Mouse (Mus musculus) hindbrain, embryonic 15.5 days (tissue): ENCODE data around the gene Slc4a8. TPM values are rescaled to one million over a fixed set of nuclear protein-coding genes. Genes with fewer than 3 reads are reported as not detected.

ENCODE experiments used
- ATAC-seq: fragments of 200-750 bp; cut with Nextera tagmentation; 2 replicates; pipeline ENCODE4 v1.8.0; 2017; ENCODE audit warnings: low read depth, moderate number of reproducible peaks, moderate TSS enrichment; ENCODE audit not compliant: low FRiP score
- H3K27ac ChIP-seq: fragments of 300-500 bp; sonication (generic); replicated peaks from 2 replicates; pipeline ENCODE4 v1.5.1; 2015; ENCODE audit warnings: mild to moderate bottlenecking, inconsistent platforms
- H3K27me3 ChIP-seq: fragments of 300-500 bp; sonication (generic); 2 replicates; pipeline ENCODE4 v1.6.1; 2015; ENCODE audit warnings: control low read depth, inconsistent platforms
- H3K36me3 ChIP-seq: fragments of 300-500 bp; sonication (generic); 2 replicates; pipeline ENCODE4 v1.6.1; 2015; ENCODE audit warnings: control low read depth, inconsistent platforms
- H3K4me1 ChIP-seq: fragments of 300-500 bp; sonication (generic); replicated peaks from 2 replicates; pipeline ENCODE4 v1.6.1; 2015; ENCODE audit warnings: control low read depth, inconsistent platforms
- H3K4me2 ChIP-seq: fragments of 300-500 bp; sonication (generic); 2 replicates; pipeline ENCODE4 v1.6.1; 2015; ENCODE audit warnings: moderate library complexity, mild to moderate bottlenecking, inconsistent platforms
- H3K4me3 ChIP-seq: fragments of 300-500 bp; sonication (generic); 2 replicates; pipeline ENCODE4 v1.5.1; 2015; ENCODE audit warnings: mild to moderate bottlenecking, inconsistent platforms
- H3K9ac ChIP-seq: fragments of 300-500 bp; sonication (generic); 2 replicates; pipeline ENCODE4 v1.6.1; 2015; ENCODE audit warnings: inconsistent platforms
- H3K9me3 ChIP-seq: fragments of 300-500 bp; sonication (generic); 2 replicates; pipeline ENCODE4 v1.6.1; 2016; ENCODE audit warnings: control low read depth, inconsistent platforms
- WGBS: fragments of 180-500 bp; shearing (Covaris S2); methylation state at CpG from one replicate; pipeline ENCODE4 v1.1.7; 2015; 5-methylcytosine and 5-hydroxymethylcytosine counted together
- polyA plus RNA-seq: library from polyadenylated mRNA; unstranded; fragments of >200 nt; fragmentation: Nextera tagmentation; extraction: Ambion mirVana; gene quantifications from 2 replicates; pipeline ENCODE4 v1.2.1, GENCODE M21; 2015

The Slc4a8 gene
- 26.7 and 27.1 TPM in 2 replicates for polyA plus RNA-seq

GRCm38 (mm10) chr15:100761419-100762185, at the start of gene Slc4a8:
TSS of gene Slc4a8 (plus strand) at chr15:100761747.
- Histone ChIP-seq H3K27me3 (no peaks in the 10 kb centered on the region), H3K4me2 (peak within 1 kb of the TSS; percentile 68), H3K27ac (peak within 1 kb of the TSS; percentile 92), H3K4me3 (peak within 1 kb of the TSS; percentile 89), H3K9me3 (no peaks in the 10 kb centered on the region), H3K9ac (peak within 1 kb of the TSS; percentile 79), H3K4me1 (peaks cover 33% of the 10 kb centered on the region), H3K36me3 (no peaks in the 10 kb centered on the region)
- ATAC-seq = peak; percentile 97
- WGBS = under 1% methylated on average over 53 of the region's 64 CpGs

GRCm38 (mm10) chr15:100714470-100714869, 47.1 kb upstream of the Slc4a8 start:
- H3K27ac ChIP-seq = no peak overlapping the region

GRCm38 (mm10) chr15:100715399-100715993, 46.1 kb upstream of the Slc4a8 start:
- Histone ChIP-seq H3K9me3 (no peaks in the 10 kb centered on the region), H3K36me3 (no peaks in the 10 kb centered on the region), H3K27me3 (no peaks in the 10 kb centered on the region), H3K4me2 (no peak overlapping the region), H3K4me3 (no peak overlapping the region), H3K27ac (no peak overlapping the region), H3K4me1 (no peaks in the 10 kb centered on the region), H3K9ac (no peak overlapping the region)
- WGBS = 77% methylated on average over 9 of the region's 9 CpGs
- no peak for ATAC-seq

More at GRCm38 (mm10) chr15:100714470-100714869, 47.1 kb upstream of the Slc4a8 start:
- Histone ChIP-seq H3K36me3 (no peaks in the 10 kb centered on the region), H3K4me1 (no peaks in the 10 kb centered on the region), H3K4me3 (no peak overlapping the region), H3K9ac (no peak overlapping the region), H3K4me2 (no peak overlapping the region), H3K27me3 (no peaks in the 10 kb centered on the region), H3K9me3 (no peaks in the 10 kb centered on the region)
- WGBS = 88% methylated on average over 8 of the region's 8 CpGs
- no peak for ATAC-seq

GRCm38 (mm10) chr15:100717933-100718332, 43.6 kb upstream of the Slc4a8 start:
- H3K36me3 ChIP-seq = no peaks in the 10 kb centered on the region
- H3K4me1 ChIP-seq = no peaks in the 10 kb centered on the region
- no peaks in the 10 kb centered on the region for H3K9me3 ChIP-seq
- H3K27ac ChIP-seq = no peak overlapping the region
- ATAC-seq = no peak
- no peaks in the 10 kb centered on the region for H3K27me3 ChIP-seq
- H3K4me3 ChIP-seq = no peak overlapping the region
- WGBS = 88% methylated on average over 6 of the region's 6 CpGs
- no peak overlapping the region for H3K4me2 ChIP-seq
- H3K9ac ChIP-seq = no peak overlapping the region

- Histone ChIP-seq H3K27ac (no peak overlapping the region), H3K4me2 (no peak overlapping the region), H3K36me3 (no peaks in the 10 kb centered on the region), H3K9me3 (no peaks in the 10 kb centered on the region), H3K9ac (no peak overlapping the region), H3K27me3 (no peaks in the 10 kb centered on the region), H3K4me3 (no peak overlapping the region), H3K4me1 (no peaks in the 10 kb centered on the region)
- 83% methylated on average over 11 of the region's 11 CpGs for WGBS
- ATAC-seq = no peak
Measured at GRCm38 (mm10) chr15:100718572-100718971, 43.0 kb upstream of the Slc4a8 start.

- H3K27ac ChIP-seq = no peak overlapping the region
- no peaks in the 10 kb centered on the region for H3K36me3 ChIP-seq
- H3K9me3 ChIP-seq = no peaks in the 10 kb centered on the region
- H3K4me1 ChIP-seq = no peaks in the 10 kb centered on the region
- ATAC-seq = no peak
- H3K4me2 ChIP-seq = no peak overlapping the region
- H3K27me3 ChIP-seq = no peaks in the 10 kb centered on the region
- H3K4me3 ChIP-seq = no peak overlapping the region
- 94% methylated on average over 5 of the region's 5 CpGs for WGBS
- no peak overlapping the region for H3K9ac ChIP-seq
Measured at GRCm38 (mm10) chr15:100719217-100719616, 42.3 kb upstream of the Slc4a8 start.

GRCm38 (mm10) chr15:100720066-100720465, 41.5 kb upstream of the Slc4a8 start:
- H3K9ac ChIP-seq = no peak overlapping the region
- 90% methylated on average over 10 of the region's 10 CpGs for WGBS
- H3K36me3 ChIP-seq = no peaks in the 10 kb centered on the region
- H3K4me3 ChIP-seq = no peak overlapping the region
- ATAC-seq = no peak
- no peaks in the 10 kb centered on the region for H3K27me3 ChIP-seq
- no peak overlapping the region for H3K27ac ChIP-seq
- H3K9me3 ChIP-seq = no peaks in the 10 kb centered on the region
- H3K4me2 ChIP-seq = no peak overlapping the region
- H3K4me1 ChIP-seq = no peaks in the 10 kb centered on the region

- no peak overlapping the region for H3K9ac ChIP-seq
- no peaks in the 10 kb centered on the region for H3K27me3 ChIP-seq
- H3K4me3 ChIP-seq = no peak overlapping the region
- no peak overlapping the region for H3K27ac ChIP-seq
- H3K4me1 ChIP-seq = no peaks in the 10 kb centered on the region
- no peaks in the 10 kb centered on the region for H3K36me3 ChIP-seq
- no peaks in the 10 kb centered on the region for H3K9me3 ChIP-seq
- no peak overlapping the region for H3K4me2 ChIP-seq
- 87% methylated on average over 5 of the region's 5 CpGs for WGBS
- no peak for ATAC-seq
Measured at GRCm38 (mm10) chr15:100721445-100721844, 40.1 kb upstream of the Slc4a8 start.

GRCm38 (mm10) chr15:100722026-100722425, 39.5 kb upstream of the Slc4a8 start:
- Histone ChIP-seq H3K36me3 (no peaks in the 10 kb centered on the region), H3K4me3 (no peak overlapping the region), H3K9me3 (no peaks in the 10 kb centered on the region), H3K9ac (no peak overlapping the region), H3K4me1 (no peaks in the 10 kb centered on the region), H3K4me2 (no peak overlapping the region), H3K27me3 (peaks cover 4% of the 10 kb centered on the region; the same call in 1 of the 2 replicates), H3K27ac (no peak overlapping the region)
- 62% methylated on average over 4 of the region's 4 CpGs for WGBS
- no peak for ATAC-seq

GRCm38 (mm10) chr15:100722564-100722963, 39.0 kb upstream of the Slc4a8 start:
- ATAC-seq = no peak
- WGBS = 82% methylated on average over 6 of the region's 6 CpGs

GRCm38 (mm10) chr15:100723505-100723904, 38.0 kb upstream of the Slc4a8 start:
- Histone ChIP-seq H3K4me3 (no peak overlapping the region), H3K4me2 (no peak overlapping the region), H3K27me3 (peaks cover 18% of the 10 kb centered on the region), H3K27ac (no peak overlapping the region), H3K4me1 (no peaks in the 10 kb centered on the region), H3K9me3 (no peaks in the 10 kb centered on the region), H3K36me3 (no peaks in the 10 kb centered on the region), H3K9ac (no peak overlapping the region)
- 79% methylated on average over 14 of the region's 14 CpGs for WGBS
- ATAC-seq = no peak

More at GRCm38 (mm10) chr15:100722564-100722963, 39.0 kb upstream of the Slc4a8 start:
- Histone ChIP-seq H3K9ac (no peak overlapping the region), H3K36me3 (no peaks in the 10 kb centered on the region), H3K4me3 (no peak overlapping the region), H3K4me1 (no peaks in the 10 kb centered on the region), H3K27ac (no peak overlapping the region), H3K27me3 (peaks cover 8% of the 10 kb centered on the region), H3K9me3 (no peaks in the 10 kb centered on the region), H3K4me2 (no peak overlapping the region)

GRCm38 (mm10) chr15:100726721-100727120, 34.8 kb upstream of the Slc4a8 start:
- Histone ChIP-seq H3K36me3 (no peaks in the 10 kb centered on the region), H3K27me3 (peaks cover 37% of the 10 kb centered on the region)

More at GRCm38 (mm10) chr15:100726721-100727120, 34.8 kb upstream of the Slc4a8 start:
- ATAC-seq = no peak
- Histone ChIP-seq H3K4me2 (no peak overlapping the region), H3K9ac (no peak overlapping the region), H3K4me1 (peaks cover 10% of the 10 kb centered on the region), H3K27ac (no peak overlapping the region), H3K4me3 (no peak overlapping the region), H3K9me3 (no peaks in the 10 kb centered on the region)
- 85% methylated on average over 11 of the region's 11 CpGs for WGBS
